Mouse (Mus musculus) hindbrain, embryonic 11.5 days (tissue): Measurements from ENCODE around the gene Vmn2r73. TPM values are rescaled to one million over a fixed set of nuclear protein-coding genes. Genes with fewer than 3 reads are reported as not detected.
"Not testable (repeated sequence)": the region's sequence is repeated elsewhere in the genome, so short reads cannot be mapped to it uniquely, and the experiment has no call there.

ENCODE experiments used
- ATAC-seq: fragments of 200-750 bp; cut with Nextera tagmentation; 2 replicates; pipeline ENCODE4 v1.8.0; 2017; ENCODE audit warnings: mild to moderate bottlenecking, moderate TSS enrichment, moderate library complexity; ENCODE audit not compliant: low FRiP score
- DNase-seq: peaks from one replicate; pipeline ENCODE4 v3.0.0-alpha.2; 2015; ENCODE audit warnings: low spot score
- H3K27ac ChIP-seq: fragments of 300-500 bp; sonication (generic); 2 replicates; pipeline ENCODE4 v1.5.1; 2014; ENCODE audit warnings: mild to moderate bottlenecking, low read depth, low read length
- H3K27me3 ChIP-seq: fragments of 300-500 bp; sonication (generic); 2 replicates; pipeline ENCODE4 v1.6.1; 2014; ENCODE audit warnings: mild to moderate bottlenecking, low read length, moderate library complexity, mixed read lengths; ENCODE audit not compliant: control insufficient read depth, insufficient read depth
- H3K36me3 ChIP-seq: fragments of 300-500 bp; sonication (generic); 2 replicates; pipeline ENCODE4 v1.6.1; 2014; ENCODE audit warnings: mild to moderate bottlenecking, low read length, moderate library complexity, mixed read lengths; ENCODE audit not compliant: control insufficient read depth, insufficient read depth
- H3K4me1 ChIP-seq: fragments of 300-500 bp; sonication (generic); replicated peaks from 2 replicates; pipeline ENCODE4 v1.6.1; 2014; ENCODE audit warnings: low read length, mixed read lengths; ENCODE audit not compliant: control insufficient read depth, insufficient read depth
- H3K4me2 ChIP-seq: fragments of 300-500 bp; sonication (generic); replicated peaks from 2 replicates; pipeline ENCODE4 v1.6.1; 2014; ENCODE audit warnings: mild to moderate bottlenecking, low read depth, low read length
- H3K4me3 ChIP-seq: fragments of 300-500 bp; sonication (generic); 2 replicates; pipeline ENCODE4 v1.5.1; 2014; ENCODE audit warnings: low read depth, low read length
- H3K9ac ChIP-seq: fragments of 300-500 bp; sonication (generic); 2 replicates; pipeline ENCODE4 v1.6.1; 2014; ENCODE audit warnings: low read depth, low read length
- H3K9me3 ChIP-seq: fragments of 300-500 bp; sonication (generic); 2 replicates; pipeline ENCODE4 v1.6.1; 2016; ENCODE audit warnings: low read length; ENCODE audit not compliant: control insufficient read depth
- WGBS: fragments of 180-500 bp; shearing (Covaris S2); extraction: QIAGEN DNeasy Blood & Tissue Kit; methylation state at CpG from one replicate; pipeline ENCODE4 v1.1.7; 2014; 5-methylcytosine and 5-hydroxymethylcytosine counted together
- polyA plus RNA-seq: library from polyadenylated mRNA; unstranded; fragments of >200 nt; fragmentation: Nextera tagmentation; extraction: Ambion mirVana; gene quantifications from 2 replicates; pipeline ENCODE4 v1.2.1, GENCODE M21; 2014

The Vmn2r73 gene
- polyA plus RNA-seq: not detected in 2 replicates

- no peak within 1 kb of the TSS for H3K27ac ChIP-seq
- H3K4me1 ChIP-seq: no peaks in the 10 kb centered on the region
- no peak within 1 kb of the TSS for H3K4me3 ChIP-seq
- no peaks in the 10 kb centered on the region for H3K27me3 ChIP-seq
- H3K4me2 ChIP-seq: no peak within 1 kb of the TSS
- no peak for DNase-seq
- no peak for ATAC-seq
- 91% methylated on average over 1 of the region's 1 CpGs for WGBS
- H3K36me3 ChIP-seq: no peaks in the 10 kb centered on the region
- no peaks in the 10 kb centered on the region for H3K9me3 ChIP-seq
- no peak within 1 kb of the TSS for H3K9ac ChIP-seq
Measured at GRCm38 (mm10) chr7:85876166-85876565, at the start of gene Vmn2r73. TSS of gene Vmn2r73 (minus strand) at chr7:85876266.

- ATAC-seq (no peak), DNase-seq (no peak)
- 19% methylated on average over 2 of the region's 2 CpGs for WGBS
- Histone ChIP-seq H3K9me3 (no peaks in the 10 kb centered on the region), H3K36me3 (no peaks in the 10 kb centered on the region), H3K4me2 (no peak overlapping the region), H3K9ac (no peak overlapping the region), H3K4me1 (no peaks in the 10 kb centered on the region), H3K27ac (no peak overlapping the region), H3K4me3 (no peak overlapping the region), H3K27me3 (no peaks in the 10 kb centered on the region)
Measured at GRCm38 (mm10) chr7:85840090-85840948, 35.7 kb downstream of the Vmn2r73 start.

GRCm38 (mm10) chr7:85818092-85818491 lies 58.0 kb downstream of the Vmn2r73 start:
- H3K27ac ChIP-seq, H3K9me3 ChIP-seq, H3K27me3 ChIP-seq, H3K4me1 ChIP-seq, H3K9ac ChIP-seq, H3K36me3 ChIP-seq, H3K4me2 ChIP-seq, ATAC-seq, H3K4me3 ChIP-seq: not testable (repeated sequence)
- peak; percentile 52 for DNase-seq
- WGBS: 10% methylated on average over 6 of the region's 6 CpGs

Other genes starting within 250 kb of the Vmn2r73 start
- gene Vmn2r72, start 121.2 kb downstream of the Vmn2r73 start, polyA plus RNA-seq: not detected in 2 replicates
- not detected in 2 replicates for gene Vmn2r74, start 85.4 kb upstream of the Vmn2r73 start, polyA plus RNA-seq